Comparison of ENCODE assay signal across 26 mouse cellular contexts in genomic region chr10:27114131-27114530, GRCm38 (mm10).
"Had no signal": no experiment of that assay in that cellular context is flagged by ENCODE, and none has a peak within 500 bp of the region (broad histone marks: within the 10 kb centered on the region; RNA-seq: fewer than 3 reads in every experiment).

No protein-coding gene starts in this region.

- H3K36me3 ChIP-seq: embryonic facial prominence, embryonic 10.5 days; embryonic facial prominence, embryonic 12.5 days; embryonic facial prominence, embryonic 15.5 days; forebrain, embryonic 10.5 days; forebrain, embryonic 12.5 days; forebrain, embryonic 15.5 days had no signal

- H3K27me3 ChIP-seq: embryonic facial prominence, embryonic 12.5 days; embryonic facial prominence, embryonic 13.5 days; embryonic facial prominence, embryonic 15.5 days; forebrain, embryonic 12.5 days; forebrain, embryonic 13.5 days; forebrain, embryonic 15.5 days had no signal

- H3K9ac ChIP-seq: embryonic facial prominence, embryonic 12.5 days; embryonic facial prominence, embryonic 13.5 days; embryonic facial prominence, embryonic 15.5 days; forebrain, embryonic 12.5 days; forebrain, embryonic 13.5 days; forebrain, embryonic 15.5 days; forebrain, postnatal 0 days had no signal

- H3K4me3 ChIP-seq: embryonic facial prominence, embryonic 10.5 days; embryonic facial prominence, embryonic 12.5 days; embryonic facial prominence, embryonic 13.5 days; embryonic facial prominence, embryonic 15.5 days; erythroblast, embryonic 14.5 days; forebrain, embryonic 10.5 days; forebrain, embryonic 12.5 days; forebrain, embryonic 13.5 days; forebrain, embryonic 15.5 days; gastrocnemius, adult 2 months; heart, adult 2 months had no signal

- H3K4me1 ChIP-seq: embryonic facial prominence, embryonic 10.5 days; embryonic facial prominence, embryonic 12.5 days; embryonic facial prominence, embryonic 13.5 days; embryonic facial prominence, embryonic 15.5 days; forebrain, embryonic 10.5 days; forebrain, embryonic 12.5 days; forebrain, embryonic 13.5 days; forebrain, embryonic 15.5 days had no signal

- H3K27ac ChIP-seq: embryonic facial prominence, embryonic 10.5 days; embryonic facial prominence, embryonic 12.5 days; embryonic facial prominence, embryonic 13.5 days; embryonic facial prominence, embryonic 15.5 days; forebrain, embryonic 10.5 days; forebrain, embryonic 12.5 days; forebrain, embryonic 13.5 days; forebrain, embryonic 15.5 days; gastrocnemius, adult 2 months; heart, adult 2 months had no signal

- DNase-seq: cerebellum, adult 8-10 months; cerebellum, adult 9-10 months; cerebellum, adult 9-11 months; cerebellum, postnatal 10 days; cerebellum, postnatal 14 days; cerebellum, postnatal 25 days; cerebellum, postnatal 36 days; embryo, embryonic 11 days; forebrain, postnatal 0 days; gastrocnemius, adult 2 months; gastrocnemius, postnatal 10 days; gastrocnemius, postnatal 14 days; gastrocnemius, postnatal 25 days; gastrocnemius, postnatal 36 days; heart, adult 11 months; heart, adult 18-20 months; heart, adult 2 months had no signal
